In the genomic region with DNA sequence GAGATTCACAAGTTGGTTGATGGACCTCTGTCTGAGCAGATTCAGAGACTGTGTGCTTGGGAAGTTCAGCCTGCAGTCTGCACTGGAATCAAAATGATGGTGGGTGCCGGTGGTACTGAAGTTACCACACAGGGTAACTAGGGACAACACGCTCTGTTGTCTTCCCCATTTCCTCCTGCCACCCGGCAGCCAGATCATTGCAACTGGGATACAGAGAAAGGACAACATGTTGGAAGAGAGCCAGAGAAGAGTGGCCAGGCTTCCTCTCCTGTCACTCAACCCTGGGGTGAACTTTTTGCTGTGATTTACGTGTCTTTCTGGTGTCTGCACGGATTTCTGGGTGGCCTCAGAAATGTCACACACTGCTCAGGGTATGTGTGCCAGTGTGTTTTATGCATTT, we compare ENCODE assay signal across 12 mouse cellular contexts.
DNase-seq lines count a peak whose midpoint lies in the region; ATAC-seq and TF ChIP-seq lines count a peak whose summit lies in the region.
"Had no signal": no experiment of that assay in that cellular context is flagged by ENCODE, and none has a peak within 500 bp of the region (broad histone marks: within the 10 kb centered on the region; RNA-seq: fewer than 3 reads in every experiment).

No protein-coding gene starts in this region.

- H3K9ac ChIP-seq in forebrain, embryonic 14.5 days (ENCODE audit: low read length) = no peak overlapping the region
- H3K9ac ChIP-seq in forebrain, postnatal 0 days = no peak overlapping the region
- no peak overlapping the region for H3K9ac ChIP-seq in lung, embryonic 14.5 days
- no peak overlapping the region for H3K9ac ChIP-seq in lung, postnatal 0 days (replicated peaks; ENCODE audit: low read depth)
- H3K9ac ChIP-seq: embryonic facial prominence, embryonic 12.5 days; limb, embryonic 12.5 days had no signal

- H3K27ac ChIP-seq in forebrain, embryonic 14.5 days (ENCODE audit: low read depth, low read length) = no peak overlapping the region
- no peak overlapping the region for H3K27ac ChIP-seq in forebrain, postnatal 0 days (ENCODE audit: low read depth, low read length)
- H3K27ac ChIP-seq in lung, embryonic 14.5 days (ENCODE audit: low read depth) = no peak overlapping the region
- no peak overlapping the region for H3K27ac ChIP-seq in lung, postnatal 0 days (ENCODE audit: low read length)
- H3K27ac ChIP-seq: embryonic facial prominence, embryonic 12.5 days; limb, embryonic 12.5 days had no signal

- WGBS in forebrain, embryonic 14.5 days = 42% methylated on average over 5 of the region's 5 CpGs
- 35% methylated on average over 5 of the region's 5 CpGs for WGBS in forebrain, postnatal 0 days
- 29% methylated on average over 5 of the region's 5 CpGs for WGBS in lung, embryonic 14.5 days
- WGBS in lung, adult 2 months = 25% methylated on average over 5 of the region's 5 CpGs
- WGBS in lung, postnatal 0 days = 26% methylated on average over 5 of the region's 5 CpGs

- no peak for TF ChIP-seq CTCF in forebrain, postnatal 0 days (IDR thresholded peaks at IDR 0.05; ENCODE audit: low read depth)
- TF ChIP-seq CTCF in lung, embryonic 14.5 days (IDR thresholded peaks at IDR 0.05; ENCODE audit: low read depth) = no peak
- TF ChIP-seq CTCF in lung, adult 2 months (IDR thresholded peaks at IDR 0.05; ENCODE audit: insufficient read depth, low read length) = no peak
- TF ChIP-seq CTCF in lung, postnatal 0 days (IDR thresholded peaks at IDR 0.05) = no peak

- TF ChIP-seq POLR2A in lung, adult 2 months (IDR thresholded peaks at IDR 0.05; ENCODE audit: borderline replicate concordance, extremely low read depth, low read depth, low read length) = no peak

- no peaks in the 10 kb centered on the region for H3K9me3 ChIP-seq in forebrain, embryonic 14.5 days (replicated peaks; ENCODE audit: control insufficient read depth, low read length)
- H3K9me3 ChIP-seq in forebrain, postnatal 0 days (ENCODE audit: low read length) = no peaks in the 10 kb centered on the region
- H3K9me3 ChIP-seq in lung, embryonic 14.5 days (ENCODE audit: low read depth, low read length) = no peaks in the 10 kb centered on the region
- H3K9me3 ChIP-seq in lung, postnatal 0 days (ENCODE audit: low read length) = no peaks in the 10 kb centered on the region
- H3K9me3 ChIP-seq: embryonic facial prominence, embryonic 12.5 days; limb, embryonic 12.5 days had no signal

- H3K4me2 ChIP-seq in forebrain, embryonic 14.5 days (ENCODE audit: low read length) = no peak overlapping the region
- H3K4me2 ChIP-seq in forebrain, postnatal 0 days (ENCODE audit: low read depth) = no peak overlapping the region
- H3K4me2 ChIP-seq in lung, embryonic 14.5 days = no peak overlapping the region
- H3K4me2 ChIP-seq in lung, postnatal 0 days (replicated peaks; ENCODE audit: low read depth, low read length) = no peak overlapping the region
- H3K4me2 ChIP-seq: embryonic facial prominence, embryonic 12.5 days; limb, embryonic 12.5 days had no signal

- peak; percentile 55 for DNase-seq in forebrain, embryonic 14.5 days (ENCODE audit: low spot score)
- DNase-seq in forebrain, postnatal 0 days = no peak
- DNase-seq in lung, embryonic 14.5 days = peak; percentile 53
- DNase-seq in lung, adult 2 months = no peak
- DNase-seq in heart, adult 8-10 months (ENCODE audit: low spot score) = peak; percentile 27
- DNase-seq in lung, postnatal 0 days (ENCODE audit: low spot score) = peak; percentile 32
- no peak for DNase-seq in spleen, adult 18-20 months
- DNase-seq in spleen, adult 12 weeks (ENCODE audit: low spot score) = no peak
- DNase-seq: cerebellum, adult 11-12 months had no signal

- H3K27me3 ChIP-seq in forebrain, embryonic 14.5 days (replicated peaks; ENCODE audit: control insufficient read depth, insufficient read depth, low read length) = no peaks in the 10 kb centered on the region
- H3K27me3 ChIP-seq in forebrain, postnatal 0 days (ENCODE audit: insufficient read depth, low read length) = peaks cover 6% of the 10 kb centered on the region
- no peaks in the 10 kb centered on the region for H3K27me3 ChIP-seq in lung, embryonic 14.5 days (ENCODE audit: insufficient read depth, low read length)
- H3K27me3 ChIP-seq in lung, postnatal 0 days (replicated peaks; ENCODE audit: insufficient read depth, low read length) = no peaks in the 10 kb centered on the region; the same call in 1 of the 2 replicates
- H3K27me3 ChIP-seq: embryonic facial prominence, embryonic 12.5 days had no signal

- H3K4me3 ChIP-seq in forebrain, embryonic 14.5 days (ENCODE audit: low read depth, low read length) = no peak overlapping the region
- no peak overlapping the region for H3K4me3 ChIP-seq in forebrain, postnatal 0 days (ENCODE audit: low read depth, low read length)
- H3K4me3 ChIP-seq in lung, embryonic 14.5 days (ENCODE audit: low read depth, low read length) = no peak overlapping the region
- no peak overlapping the region for H3K4me3 ChIP-seq in lung, adult 2 months (replicated peaks; ENCODE audit: extremely low read depth, low read depth, low read length)
- H3K4me3 ChIP-seq in lung, postnatal 0 days (ENCODE audit: low read depth, low read length) = no peak overlapping the region
- H3K4me3 ChIP-seq: embryonic facial prominence, embryonic 12.5 days; limb, embryonic 12.5 days had no signal

- no peak for TF ChIP-seq EP300 in lung, postnatal 0 days (IDR thresholded peaks at IDR 0.05)

- no peak for ATAC-seq in forebrain, embryonic 14.5 days
- no peak for ATAC-seq in forebrain, postnatal 0 days
- ATAC-seq in lung, embryonic 14.5 days (ENCODE audit: insufficient read depth) = no peak
- ATAC-seq in lung, postnatal 0 days = no peak

- H3K4me1 ChIP-seq in forebrain, embryonic 14.5 days (ENCODE audit: control insufficient read depth, insufficient read depth, low read length) = peaks cover 10% of the 10 kb centered on the region; the same call in 1 of the 2 replicates
- H3K4me1 ChIP-seq in forebrain, postnatal 0 days (ENCODE audit: insufficient read depth) = no peaks in the 10 kb centered on the region
- H3K4me1 ChIP-seq in lung, embryonic 14.5 days (ENCODE audit: insufficient read depth) = peaks cover 5% of the 10 kb centered on the region; the same call in 1 of the 2 replicates
- no peaks in the 10 kb centered on the region for H3K4me1 ChIP-seq in lung, adult 2 months (ENCODE audit: control insufficient read depth, insufficient read depth, low read length)
- no peaks in the 10 kb centered on the region for H3K4me1 ChIP-seq in lung, postnatal 0 days (ENCODE audit: insufficient read depth, low read depth, low read length)

- no peaks in the 10 kb centered on the region for H3K36me3 ChIP-seq in forebrain, embryonic 14.5 days (ENCODE audit: control insufficient read depth, insufficient read depth, low read length)
- H3K36me3 ChIP-seq in forebrain, postnatal 0 days (ENCODE audit: insufficient read depth) = no peaks in the 10 kb centered on the region
- no peaks in the 10 kb centered on the region for H3K36me3 ChIP-seq in lung, embryonic 14.5 days (ENCODE audit: insufficient read depth)
- no peaks in the 10 kb centered on the region for H3K36me3 ChIP-seq in lung, postnatal 0 days (ENCODE audit: insufficient read depth, low read length)
- H3K36me3 ChIP-seq: embryonic facial prominence, embryonic 12.5 days; G1E; limb, embryonic 12.5 days had no signal

Comparison
In these comparisons a context has a peak if more than half of its experiments do, and no peak if none do; other contexts are left out.
1. DNase-seq: peak in forebrain, embryonic 14.5 days (single experiment), lung, embryonic 14.5 days (single experiment), heart, adult 8-10 months (single experiment) and lung, postnatal 0 days (single experiment); none in forebrain, postnatal 0 days (single experiment), lung, adult 2 months (single experiment), spleen, adult 18-20 months (0 of 2) and spleen, adult 12 weeks (single experiment).